Mouse (Mus musculus): ENCODE measurements around the gene Adgrf5. TPM values are rescaled to one million over a fixed set of nuclear protein-coding genes. Genes with fewer than 3 reads are reported as not detected.

Gene Adgrf5
- polyA plus RNA-seq, 1 experiment from 2014 or later = 8.1 TPM

DNA sequence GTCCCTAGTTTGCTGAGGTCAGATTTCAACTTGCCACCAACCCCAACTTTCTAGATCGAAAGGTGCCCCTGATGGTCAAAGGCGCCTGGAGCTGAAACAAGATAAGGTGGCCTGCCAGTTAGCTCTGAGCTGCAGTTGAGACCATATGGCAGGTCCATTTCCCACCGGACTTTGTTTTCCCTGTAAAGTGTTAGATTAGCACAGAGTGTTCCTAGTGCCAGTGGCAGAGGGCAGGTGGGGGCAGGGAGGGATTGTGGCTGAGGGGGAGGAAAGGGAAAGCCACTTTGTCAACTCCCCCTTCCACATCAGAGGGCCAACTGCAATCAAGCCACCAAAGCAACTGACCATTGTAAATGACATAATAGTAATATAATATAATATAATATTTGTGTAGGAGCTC lies 26.9 kb downstream of the Adgrf5 start:
- H3K4me2 ChIP-seq = no peak overlapping the region
- no peaks in the 10 kb centered on the region for H3K27me3 ChIP-seq
- H3K9me3 ChIP-seq = no peaks in the 10 kb centered on the region
- no peak overlapping the region for H3K4me3 ChIP-seq
- H3K9ac ChIP-seq = no peak overlapping the region
- no peaks in the 10 kb centered on the region for H3K36me3 ChIP-seq
- no peak overlapping the region for H3K27ac ChIP-seq
- H3K4me1 ChIP-seq (replicated peaks) = 0 out of 2 replicates have a peak, but pooled peaks cover 4% of the 10 kb centered on the region
- ATAC-seq (ENCODE audit: low FRiP score) = no peak
- WGBS = 91% methylated on average over 3 of the region's 3 CpGs

DNA sequence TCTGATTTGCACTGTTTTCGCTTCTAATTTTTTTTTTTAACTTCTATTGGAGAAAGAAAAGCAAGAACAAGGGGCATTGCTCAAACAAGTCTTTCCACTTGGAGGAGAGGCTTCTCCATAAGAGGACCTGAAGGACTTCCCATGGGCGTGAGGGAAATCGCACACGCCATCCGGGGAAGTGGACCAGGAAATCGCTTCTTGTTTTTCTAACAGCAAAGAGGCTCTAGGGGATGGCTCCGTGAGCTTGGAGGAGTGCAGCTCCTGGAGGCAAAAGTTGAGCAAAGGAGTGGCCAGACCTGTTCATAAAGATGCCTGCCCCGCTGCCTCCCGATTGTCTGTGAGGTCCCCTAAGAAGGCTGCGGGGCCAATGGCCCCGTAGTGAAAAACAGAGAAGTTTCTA lies 29.0 kb downstream of the Adgrf5 start:
- Histone ChIP-seq H3K4me3 (no peak overlapping the region), H3K9me3 (no peaks in the 10 kb centered on the region), H3K9ac (no peak overlapping the region), H3K27ac (no peak overlapping the region), H3K4me2 (no peak overlapping the region), H3K4me1 (replicated peaks) (0 out of 2 replicates have a peak, but pooled peaks cover 5% of the 10 kb centered on the region), H3K36me3 (no peaks in the 10 kb centered on the region), H3K27me3 (no peaks in the 10 kb centered on the region)
- ATAC-seq (ENCODE audit: low FRiP score) = no peak
- 87% methylated on average over 11 of the region's 11 CpGs for WGBS

DNA sequence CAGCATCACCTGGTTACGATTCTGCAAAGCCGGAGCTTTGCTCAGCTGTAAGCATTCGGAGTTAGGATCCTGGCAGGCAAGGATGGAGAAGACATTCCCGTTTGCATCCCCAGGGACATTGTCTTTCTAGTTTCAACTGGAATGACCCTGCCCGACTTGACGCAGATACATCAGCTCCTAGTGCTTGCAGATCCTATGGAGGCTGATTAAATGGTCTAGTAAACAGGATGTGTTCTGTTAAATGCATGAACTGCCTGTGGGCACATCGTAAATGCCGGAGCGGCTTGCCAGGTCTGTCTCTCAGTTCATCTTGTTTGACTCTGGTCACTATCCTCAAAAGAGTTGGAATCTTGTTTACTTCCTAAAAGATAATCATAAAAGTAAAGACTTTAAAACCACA lies 31.9 kb downstream of the Adgrf5 start:
- Histone ChIP-seq H3K36me3 (no peaks in the 10 kb centered on the region), H3K4me1 (replicated peaks) (0 out of 2 replicates have a peak, but pooled peaks cover 5% of the 10 kb centered on the region), H3K9ac (no peak overlapping the region), H3K27ac (no peak overlapping the region), H3K4me2 (no peak overlapping the region), H3K9me3 (no peaks in the 10 kb centered on the region), H3K4me3 (no peak overlapping the region), H3K27me3 (no peaks in the 10 kb centered on the region)
- WGBS = 74% methylated on average over 9 of the region's 9 CpGs
- ATAC-seq (ENCODE audit: low FRiP score) = no peak

DNA sequence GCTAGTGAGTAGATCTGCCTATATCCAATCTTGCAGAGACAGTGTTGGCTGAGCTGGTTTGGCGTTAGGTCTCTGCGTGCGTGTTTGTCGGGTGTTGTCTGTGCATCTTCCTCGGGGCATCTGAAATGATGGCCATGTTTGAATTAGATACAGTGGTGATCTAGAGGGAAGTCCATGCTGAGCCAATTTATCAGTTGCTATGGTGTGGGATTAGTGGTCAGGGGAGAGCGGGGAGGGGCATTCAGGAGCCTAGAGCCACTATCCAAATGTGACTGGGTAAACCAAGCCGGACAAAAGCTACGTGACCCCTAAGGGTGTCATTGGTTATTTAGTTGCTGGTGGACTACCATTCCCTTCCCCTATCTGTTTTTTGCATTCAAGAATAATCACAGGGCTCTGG lies 33.4 kb downstream of the Adgrf5 start:
- no peak for ATAC-seq (ENCODE audit: low FRiP score)
- Histone ChIP-seq H3K4me2 (no peak overlapping the region), H3K27me3 (no peaks in the 10 kb centered on the region), H3K36me3 (no peaks in the 10 kb centered on the region), H3K4me1 (replicated peaks) (0 out of 2 replicates have a peak, but pooled peaks cover 5% of the 10 kb centered on the region), H3K9ac (no peak overlapping the region), H3K4me3 (no peak overlapping the region), H3K9me3 (no peaks in the 10 kb centered on the region), H3K27ac (no peak overlapping the region)
- 82% methylated on average over 8 of the region's 8 CpGs for WGBS

DNA sequence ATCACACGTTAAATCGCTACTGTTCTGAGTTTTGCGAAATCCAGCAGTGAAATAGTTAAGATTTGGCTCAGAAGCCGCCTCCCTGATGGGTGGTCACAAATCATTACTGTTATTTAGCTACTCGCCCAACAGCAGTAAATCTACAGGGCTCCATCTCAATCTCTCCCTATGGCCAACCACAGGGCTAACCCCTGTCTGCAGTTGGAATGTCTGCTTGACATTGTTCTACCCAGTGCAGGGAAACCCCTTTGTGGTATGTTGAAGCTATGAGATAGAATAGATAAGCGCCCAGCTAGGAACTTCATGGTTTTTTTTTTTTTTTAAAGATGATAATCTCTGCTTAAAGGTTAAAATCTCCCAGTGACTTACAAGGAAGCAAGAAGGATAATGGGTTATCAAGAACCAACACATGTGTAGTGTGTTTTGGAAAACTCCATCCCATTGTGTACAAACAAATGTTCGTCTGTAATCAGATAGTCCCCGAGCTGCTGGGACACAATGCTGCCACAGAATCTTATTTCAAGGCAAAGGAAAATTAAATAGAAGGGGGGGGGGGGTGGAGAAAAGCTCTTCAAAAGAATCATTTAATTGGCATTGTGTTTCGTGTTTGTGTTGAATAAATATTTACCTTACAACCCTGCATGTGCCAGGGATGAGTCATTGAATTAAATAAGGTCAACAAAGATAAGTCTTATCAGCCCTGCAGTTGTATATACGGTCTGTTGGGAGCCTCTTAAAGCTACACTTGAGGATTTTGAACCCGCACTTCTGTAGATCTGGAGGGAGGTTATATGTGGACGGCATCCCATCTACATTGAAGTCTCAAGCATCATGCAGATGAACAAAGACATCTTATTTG lies 35.4 kb downstream of the Adgrf5 start:
- H3K27me3 ChIP-seq = no peaks in the 10 kb centered on the region
- H3K4me2 ChIP-seq = no peak overlapping the region
- H3K36me3 ChIP-seq = no peaks in the 10 kb centered on the region
- H3K4me1 ChIP-seq (replicated peaks) = 0 out of 2 replicates have a peak, but pooled peaks cover 5% of the 10 kb centered on the region
- no peak for ATAC-seq (ENCODE audit: low FRiP score)
- H3K9ac ChIP-seq = no peak overlapping the region
- no peaks in the 10 kb centered on the region for H3K9me3 ChIP-seq
- no peak overlapping the region for H3K27ac ChIP-seq
- 83% methylated on average over 12 of the region's 12 CpGs for WGBS
- H3K4me3 ChIP-seq = no peak overlapping the region

DNA sequence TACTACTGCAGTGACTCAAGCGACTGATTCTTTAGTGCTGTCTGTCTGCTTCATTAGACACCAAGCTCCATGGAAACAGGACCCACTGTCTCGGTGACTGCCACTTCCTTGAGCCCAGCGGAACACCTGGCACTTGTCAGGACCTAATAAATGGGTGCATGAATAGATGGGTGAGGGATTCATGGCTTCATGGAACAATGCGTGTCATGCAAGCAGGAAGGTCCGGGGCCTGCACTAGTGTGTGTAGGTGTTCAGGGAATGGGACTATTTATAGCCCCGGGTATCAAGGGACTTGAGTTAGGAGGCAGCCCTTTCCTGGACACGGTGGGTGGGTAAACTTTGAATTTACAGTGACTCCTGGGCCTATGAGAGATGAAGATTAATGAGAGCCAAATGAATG lies 38.4 kb downstream of the Adgrf5 start:
- H3K4me3 ChIP-seq = no peak overlapping the region
- 36% methylated on average over 7 of the region's 7 CpGs for WGBS

DNA sequence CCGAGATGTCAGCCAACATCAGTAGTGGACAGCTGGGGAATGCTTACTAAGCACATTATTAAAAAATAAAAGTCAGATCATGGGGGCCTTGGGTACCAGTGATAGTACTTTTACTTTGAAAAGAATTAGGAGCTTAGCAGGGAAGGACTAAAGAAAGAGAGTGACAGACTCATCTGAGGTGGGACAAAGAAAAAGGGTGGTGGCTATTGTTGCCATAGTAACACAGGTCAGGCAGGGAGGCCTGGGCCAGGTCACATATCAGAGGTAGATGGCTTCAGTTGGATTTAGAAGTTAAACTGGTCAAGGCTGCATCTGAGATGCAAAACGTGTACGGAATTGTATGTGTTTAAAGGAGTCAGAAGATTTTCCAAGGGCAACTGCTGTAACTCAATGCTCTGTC lies 38.9 kb downstream of the Adgrf5 start:
- 45% methylated on average over 3 of the region's 3 CpGs for WGBS
- H3K27ac ChIP-seq = no peak overlapping the region

More for the DNA sequence above, 38.4 kb downstream of the Adgrf5 start:
- no peaks in the 10 kb centered on the region for H3K4me1 ChIP-seq (replicated peaks)
- H3K9me3 ChIP-seq = no peaks in the 10 kb centered on the region
- H3K36me3 ChIP-seq = no peaks in the 10 kb centered on the region
- H3K9ac ChIP-seq = no peak overlapping the region
- no peak for ATAC-seq (ENCODE audit: low FRiP score)
- H3K4me2 ChIP-seq = no peak overlapping the region
- no peaks in the 10 kb centered on the region for H3K27me3 ChIP-seq
- H3K27ac ChIP-seq = no peak overlapping the region

DNA sequence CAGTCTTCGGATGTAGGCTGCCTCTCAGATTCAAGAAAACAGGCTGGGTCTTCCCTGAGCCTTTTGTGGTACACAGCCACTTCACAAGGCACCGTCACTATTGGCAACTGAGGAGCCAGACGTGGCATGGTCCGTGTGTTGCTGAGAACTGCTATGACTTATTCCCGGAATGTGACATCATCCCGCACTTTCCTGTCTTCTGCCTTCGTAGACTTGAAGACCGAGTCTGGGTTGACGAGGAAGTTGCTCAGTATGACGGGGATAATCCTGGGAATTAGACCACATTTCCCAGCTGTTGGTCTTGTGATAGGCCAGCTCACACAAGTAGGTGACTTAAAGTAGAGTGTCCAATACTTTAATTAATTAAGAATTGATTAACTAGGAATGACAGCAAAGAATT lies 40.2 kb downstream of the Adgrf5 start:
- Histone ChIP-seq H3K4me3 (no peak overlapping the region), H3K36me3 (no peaks in the 10 kb centered on the region), H3K4me2 (no peak overlapping the region), H3K27ac (no peak overlapping the region), H3K27me3 (no peaks in the 10 kb centered on the region), H3K9ac (no peak overlapping the region), H3K9me3 (no peaks in the 10 kb centered on the region), H3K4me1 (replicated peaks) (no peaks in the 10 kb centered on the region)
- WGBS = 75% methylated on average over 10 of the region's 10 CpGs
- no peak for ATAC-seq (ENCODE audit: low FRiP score)

More for the DNA sequence above, 38.9 kb downstream of the Adgrf5 start:
- Histone ChIP-seq H3K9me3 (no peaks in the 10 kb centered on the region), H3K36me3 (no peaks in the 10 kb centered on the region), H3K4me1 (replicated peaks) (no peaks in the 10 kb centered on the region), H3K4me3 (no peak overlapping the region), H3K27me3 (no peaks in the 10 kb centered on the region), H3K4me2 (no peak overlapping the region), H3K9ac (no peak overlapping the region)
- ATAC-seq (ENCODE audit: low FRiP score) = no peak

DNA sequence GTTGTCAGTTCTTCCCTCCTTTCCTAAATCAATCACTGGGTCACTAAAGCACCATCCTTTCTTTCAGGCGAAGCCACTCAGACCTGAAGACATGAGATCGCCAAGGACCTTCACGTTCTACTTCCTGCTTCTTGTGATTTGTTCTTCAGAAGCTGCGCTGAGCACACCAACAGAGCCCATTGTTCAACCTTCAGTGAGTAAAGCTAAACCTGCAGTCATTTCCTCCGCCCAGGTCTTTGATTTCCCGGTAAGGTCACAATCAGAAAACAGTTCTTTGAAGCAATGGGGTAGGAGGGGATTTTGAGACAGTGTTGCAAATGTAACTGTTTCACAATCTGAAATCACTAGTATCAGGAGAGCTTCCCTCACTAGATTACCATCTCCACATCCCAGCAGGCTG lies 43.6 kb downstream of the Adgrf5 start:
- Histone ChIP-seq H3K4me3 (no peak overlapping the region), H3K27me3 (no peaks in the 10 kb centered on the region), H3K4me2 (no peak overlapping the region), H3K27ac (no peak overlapping the region), H3K36me3 (no peaks in the 10 kb centered on the region), H3K9ac (no peak overlapping the region), H3K9me3 (no peaks in the 10 kb centered on the region), H3K4me1 (replicated peaks) (no peaks in the 10 kb centered on the region)
- WGBS = 41% methylated on average over 6 of the region's 6 CpGs
- no peak for ATAC-seq (ENCODE audit: low FRiP score)

DNA sequence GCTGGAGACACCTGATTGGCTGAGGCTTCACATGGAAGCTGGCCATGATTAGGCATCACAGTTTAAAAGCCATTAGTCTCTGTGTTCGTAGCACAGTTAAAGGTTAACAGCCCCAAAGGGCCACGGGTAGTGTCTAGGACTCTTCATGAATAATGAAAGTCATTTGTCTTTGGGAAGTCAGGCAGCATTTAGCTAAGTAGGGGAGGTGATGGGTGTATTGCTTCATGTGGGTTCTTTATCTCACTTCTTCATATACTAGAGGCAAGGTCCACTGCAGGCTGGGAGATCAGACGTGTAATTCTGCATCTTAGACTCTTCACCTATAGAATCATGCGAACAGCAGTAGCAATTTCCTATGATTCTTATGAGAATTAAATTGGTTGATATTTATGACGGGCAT lies 44.2 kb downstream of the Adgrf5 start:
- Histone ChIP-seq H3K4me3 (no peak overlapping the region), H3K27me3 (no peaks in the 10 kb centered on the region), H3K4me1 (replicated peaks) (no peaks in the 10 kb centered on the region), H3K9ac (no peak overlapping the region), H3K36me3 (no peaks in the 10 kb centered on the region), H3K9me3 (no peaks in the 10 kb centered on the region), H3K27ac (no peak overlapping the region), H3K4me2 (no peak overlapping the region)
- ATAC-seq (ENCODE audit: low FRiP score) = no peak
- WGBS = 51% methylated on average over 5 of the region's 5 CpGs

DNA sequence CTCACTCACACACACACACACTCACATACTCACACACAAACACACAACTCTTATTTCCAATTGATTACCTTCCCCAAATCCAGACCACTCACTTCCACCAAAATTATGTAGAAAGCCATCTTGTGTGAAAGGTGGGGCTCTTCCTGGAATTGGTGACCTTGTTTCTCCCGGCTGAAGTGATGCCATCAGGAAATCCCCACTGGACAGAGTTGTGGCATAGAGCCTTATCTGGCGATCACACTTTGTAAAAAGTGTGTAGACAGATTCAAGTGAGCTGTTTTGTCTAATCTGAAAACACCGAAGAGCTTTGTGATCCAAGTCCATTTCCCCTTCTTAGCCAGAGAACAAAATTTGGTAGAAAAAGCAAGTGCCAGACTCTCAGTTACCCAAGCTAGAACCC lies 46.1 kb downstream of the Adgrf5 start:
- 88% methylated on average over 3 of the region's 3 CpGs for WGBS
- no peak overlapping the region for H3K4me2 ChIP-seq
- H3K4me1 ChIP-seq (replicated peaks) = no peaks in the 10 kb centered on the region
- H3K9me3 ChIP-seq = no peaks in the 10 kb centered on the region
- H3K9ac ChIP-seq = no peak overlapping the region
- no peaks in the 10 kb centered on the region for H3K36me3 ChIP-seq
- no peak for ATAC-seq (ENCODE audit: low FRiP score)
- no peak overlapping the region for H3K27ac ChIP-seq
- no peak overlapping the region for H3K4me3 ChIP-seq
- no peaks in the 10 kb centered on the region for H3K27me3 ChIP-seq

DNA sequence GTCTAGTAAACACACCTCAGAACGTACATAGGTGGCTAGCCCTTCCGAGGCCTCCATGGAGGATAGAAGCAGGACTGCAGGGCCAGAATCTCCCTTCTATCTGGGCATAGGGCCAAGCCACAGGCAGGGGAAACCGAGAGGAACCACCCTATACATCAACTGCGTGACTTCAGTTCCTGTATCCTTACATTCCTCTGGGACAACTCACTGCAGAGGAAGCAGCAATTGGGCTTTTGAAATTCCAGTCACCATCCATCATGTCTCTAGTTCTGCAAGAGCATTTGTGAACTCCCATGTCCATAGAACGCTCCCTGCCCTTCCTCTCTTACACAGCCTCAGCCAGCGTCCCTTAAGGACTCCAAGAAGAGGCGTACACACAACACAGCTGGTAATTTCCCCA lies 47.3 kb downstream of the Adgrf5 start:
- 80% methylated on average over 7 of the region's 7 CpGs for WGBS
- H3K27me3 ChIP-seq = no peaks in the 10 kb centered on the region
- H3K4me3 ChIP-seq = no peak overlapping the region
- no peak; the same call in 1 of the 2 replicates for ATAC-seq (ENCODE audit: low FRiP score)
- H3K4me1 ChIP-seq (replicated peaks) = no peaks in the 10 kb centered on the region
- H3K36me3 ChIP-seq = no peaks in the 10 kb centered on the region
- no peaks in the 10 kb centered on the region for H3K9me3 ChIP-seq
- H3K4me2 ChIP-seq = no peak overlapping the region
- H3K9ac ChIP-seq = no peak overlapping the region
- no peak overlapping the region for H3K27ac ChIP-seq

DNA sequence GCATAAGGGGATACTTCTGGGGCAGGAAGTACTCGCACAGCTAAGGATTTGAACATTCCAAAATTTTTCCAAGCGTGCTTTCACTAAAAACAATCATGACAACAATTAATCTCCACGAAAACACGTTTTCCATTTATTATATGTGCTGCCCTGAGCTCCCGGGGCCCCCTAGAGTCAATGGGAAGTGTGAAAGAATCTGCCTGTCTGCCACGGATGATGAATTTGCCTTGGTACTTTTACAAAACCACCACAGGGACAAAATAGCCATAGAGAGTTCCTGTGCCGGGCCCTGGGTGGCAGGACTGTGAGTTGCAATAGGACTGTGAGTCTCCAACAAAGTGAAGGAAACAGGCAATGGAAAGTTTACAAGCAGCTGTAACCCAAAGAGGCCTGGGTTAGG lies 52.9 kb downstream of the Adgrf5 start:
- WGBS = 57% methylated on average over 7 of the region's 7 CpGs
- Histone ChIP-seq H3K9me3 (no peaks in the 10 kb centered on the region), H3K27me3 (no peaks in the 10 kb centered on the region), H3K4me1 (replicated peaks) (no peaks in the 10 kb centered on the region), H3K9ac (no peak overlapping the region), H3K4me2 (no peak overlapping the region), H3K36me3 (no peaks in the 10 kb centered on the region), H3K27ac (no peak overlapping the region), H3K4me3 (no peak overlapping the region)
- ATAC-seq (ENCODE audit: low FRiP score) = no peak
